Mouse (Mus musculus) macrophage (primary cell): ENCODE results near the gene Cpeb1. TPM values are rescaled to one million over a fixed set of nuclear protein-coding genes. Genes with fewer than 3 reads are reported as not detected.

Experiments used
- H3K27ac ChIP-seq: fragments of 350-480 bp; formaldehyde crosslinking; 2 replicates; pipeline ENCODE4 v1.9.0; 2021
- H3K36me3 ChIP-seq: fragments of 350-480 bp; formaldehyde crosslinking; 2 replicates; pipeline ENCODE4 v1.9.0; 2021; ENCODE audit errors: inconsistent target
- H3K4me3 ChIP-seq: fragments of 350-480 bp; formaldehyde crosslinking; 2 replicates; pipeline ENCODE4 v1.9.0; 2021; ENCODE audit errors: inconsistent target
- H3K79me2 ChIP-seq: fragments of 350-480 bp; formaldehyde crosslinking; 2 replicates; pipeline ENCODE4 v1.9.0; 2021; ENCODE audit errors: inconsistent target
- WGBS: methylation state at CpG from one replicate; pipeline ENCODE4 v1.1.7; 2026; ENCODE audit warnings: inconsistent platforms; ENCODE audit not compliant: missing documents; 5-methylcytosine and 5-hydroxymethylcytosine counted together
- polyA plus RNA-seq: library from polyadenylated mRNA; stranded (reverse); fragments of 250-400 nt; gene quantifications from 3 replicates; pipeline ENCODE4 v1.2.4, GENCODE M21; 2018; ENCODE audit warnings: inconsistent platforms

The Cpeb1 gene
- polyA plus RNA-seq, 1 experiment from 2014 or later: 11.7 TPM

DNA sequence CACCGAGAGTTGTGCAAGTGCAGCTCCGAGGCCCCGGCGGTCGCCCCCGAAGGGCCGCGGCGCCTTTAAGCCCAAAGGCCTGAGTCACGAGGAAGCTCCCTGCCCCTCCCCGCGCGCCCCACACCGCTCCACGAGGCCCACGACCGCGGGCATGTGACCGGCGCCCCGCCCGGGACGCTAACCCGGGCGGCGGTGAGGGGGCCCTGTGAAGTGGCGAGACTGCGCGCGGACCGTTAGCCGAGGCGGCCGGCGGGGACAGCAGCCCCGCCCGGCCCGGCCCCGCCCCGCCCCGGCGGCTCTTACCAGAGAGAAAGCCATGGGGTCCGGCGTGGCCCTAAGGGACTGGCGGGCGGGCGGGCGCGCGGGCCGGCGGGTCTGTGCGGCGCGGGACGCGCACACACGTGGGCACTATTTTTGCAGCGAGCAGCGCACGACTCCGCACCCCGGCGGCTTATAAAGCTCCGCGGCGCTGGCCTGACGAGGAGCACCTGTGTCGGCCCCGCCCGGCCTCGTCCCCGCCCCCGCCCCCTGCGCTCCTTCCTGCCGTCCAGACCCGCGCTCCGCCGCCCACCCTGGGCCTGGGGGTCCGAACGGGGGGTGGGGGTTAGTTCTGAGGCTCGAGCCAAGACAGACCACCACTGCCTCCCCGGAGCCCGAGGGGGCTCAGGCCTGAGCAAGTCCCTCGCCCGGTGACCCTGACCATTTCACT lies 780 bp downstream of the Cpeb1 start:
- H3K27ac ChIP-seq: no peak overlapping the region
- 2% methylated on average over 65 of the region's 87 CpGs for WGBS
- H3K4me3 ChIP-seq: no peak overlapping the region
- no peaks in the 10 kb centered on the region for H3K79me2 ChIP-seq
- no peaks in the 10 kb centered on the region for H3K36me3 ChIP-seq

DNA sequence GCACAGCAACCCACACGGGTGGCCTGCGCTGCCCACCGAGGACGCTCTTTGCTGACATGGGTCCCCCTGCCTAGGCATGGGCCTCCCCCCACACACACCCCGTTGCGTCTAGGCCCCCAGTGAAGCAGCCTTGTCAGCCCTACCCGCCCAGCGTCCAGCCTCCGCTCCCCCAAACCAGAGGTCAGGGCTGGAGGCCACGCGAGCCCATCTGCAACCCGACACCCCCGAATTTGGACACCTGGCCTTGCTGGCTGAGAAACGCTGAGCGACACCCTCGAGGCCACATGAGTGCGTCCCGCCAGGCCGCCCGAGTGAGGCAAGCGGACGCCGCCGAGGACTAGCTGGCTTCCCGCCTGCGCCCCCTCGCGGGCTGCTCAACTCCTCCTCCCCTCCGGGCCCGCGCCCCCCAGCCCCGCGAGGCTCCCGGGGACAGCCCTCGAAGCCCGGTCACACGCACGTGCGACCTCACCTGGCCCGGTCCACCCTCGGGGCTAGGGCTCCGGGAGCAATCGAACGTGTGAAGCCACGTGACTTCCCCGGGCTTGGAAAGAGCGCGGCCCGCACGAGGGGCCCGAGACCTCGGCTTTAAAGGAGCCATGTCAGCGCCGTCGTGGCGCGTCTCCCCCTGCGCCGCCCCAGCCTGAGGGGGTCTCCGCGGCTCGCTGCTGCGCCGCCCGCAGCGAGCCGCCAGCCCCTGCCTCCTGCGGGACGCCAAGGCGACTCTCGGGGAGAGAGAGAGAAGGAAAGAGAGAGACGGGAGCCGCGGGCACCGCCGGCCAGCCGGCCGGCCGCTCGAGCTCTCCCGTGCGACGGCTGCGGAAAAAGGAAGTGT lies 1.6 kb downstream of the Cpeb1 start:
- WGBS: 14% methylated on average over 81 of the region's 84 CpGs
- no peak overlapping the region for H3K4me3 ChIP-seq

DNA sequence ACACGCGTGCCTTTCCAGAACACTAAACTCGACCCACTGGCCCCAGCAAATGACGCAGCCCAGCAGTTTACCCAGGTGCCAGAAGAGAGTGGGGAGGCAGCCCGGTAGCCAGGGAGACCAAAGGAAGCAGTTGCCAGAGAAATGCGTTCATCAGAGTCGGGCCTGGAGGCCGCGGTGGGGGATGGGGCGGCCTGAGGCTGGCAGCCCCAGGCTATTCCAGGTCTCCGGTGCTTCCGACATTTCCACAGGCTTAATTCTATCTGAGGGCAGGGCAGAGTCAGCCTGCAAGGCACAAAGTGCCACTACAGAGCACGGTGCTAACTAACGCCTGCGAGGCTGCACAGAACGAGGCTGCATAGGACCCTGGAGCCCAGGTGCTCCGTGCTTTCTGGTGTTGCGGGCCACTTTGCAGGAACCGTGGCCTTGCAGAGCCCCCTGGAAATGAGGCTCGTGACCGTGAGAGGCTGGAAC lies 2.3 kb downstream of the Cpeb1 start:
- Histone ChIP-seq H3K4me3 (no peak overlapping the region), H3K36me3 (no peaks in the 10 kb centered on the region), H3K27ac (no peak overlapping the region), H3K79me2 (no peaks in the 10 kb centered on the region)
- WGBS: 6% methylated on average over 21 of the region's 21 CpGs

More for the DNA sequence above, 1.6 kb downstream of the Cpeb1 start:
- Histone ChIP-seq H3K79me2 (no peaks in the 10 kb centered on the region), H3K36me3 (no peaks in the 10 kb centered on the region), H3K27ac (no peak overlapping the region)

DNA sequence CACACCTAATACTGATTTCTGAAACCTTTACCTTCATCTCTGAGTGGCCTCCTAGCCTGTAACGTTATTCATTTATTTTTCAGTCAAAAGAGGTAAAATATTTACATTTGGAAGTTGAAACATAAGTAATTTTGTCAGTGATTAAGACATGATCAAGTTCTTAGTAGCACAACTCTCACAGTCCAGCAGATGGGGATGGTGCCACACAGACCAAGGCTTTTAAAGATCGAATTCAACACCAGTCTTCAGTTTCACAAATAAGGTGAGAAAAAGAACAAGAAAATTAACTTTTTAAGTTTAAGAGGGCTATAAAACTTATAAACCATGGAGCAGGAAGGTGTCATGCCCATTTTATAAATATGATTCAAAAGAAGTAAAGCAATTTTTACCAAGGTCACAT lies 56.3 kb downstream of the Cpeb1 start:
- WGBS: 36% methylated on average over 2 of the region's 2 CpGs
- no peak overlapping the region for H3K4me3 ChIP-seq
- H3K27ac ChIP-seq: no peak overlapping the region
- H3K79me2 ChIP-seq: no peaks in the 10 kb centered on the region
- no peaks in the 10 kb centered on the region for H3K36me3 ChIP-seq

DNA sequence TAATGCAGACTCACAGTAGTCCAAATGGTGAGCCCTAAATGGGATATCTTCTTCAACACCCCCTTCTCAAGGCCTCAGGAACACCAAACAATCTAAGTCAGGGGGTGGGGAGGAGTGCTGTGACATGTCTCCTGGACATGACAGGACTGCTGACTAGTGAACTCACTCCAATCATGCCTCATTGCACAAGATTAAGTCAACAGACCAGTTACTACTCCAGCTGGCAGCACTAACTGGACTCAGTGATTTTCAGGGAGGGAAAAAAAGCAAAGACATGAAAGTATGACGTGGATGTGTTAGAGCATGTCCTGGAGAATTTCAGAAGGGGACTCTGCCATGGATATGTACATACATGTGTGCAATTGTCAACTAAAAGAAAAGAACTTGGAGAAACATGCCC lies 75.9 kb downstream of the Cpeb1 start:
- H3K4me3 ChIP-seq: no peak overlapping the region
- WGBS: 87% methylated on average over 1 of the region's 1 CpGs
- H3K79me2 ChIP-seq: no peaks in the 10 kb centered on the region
- H3K27ac ChIP-seq: no peak overlapping the region
- no peaks in the 10 kb centered on the region for H3K36me3 ChIP-seq

DNA sequence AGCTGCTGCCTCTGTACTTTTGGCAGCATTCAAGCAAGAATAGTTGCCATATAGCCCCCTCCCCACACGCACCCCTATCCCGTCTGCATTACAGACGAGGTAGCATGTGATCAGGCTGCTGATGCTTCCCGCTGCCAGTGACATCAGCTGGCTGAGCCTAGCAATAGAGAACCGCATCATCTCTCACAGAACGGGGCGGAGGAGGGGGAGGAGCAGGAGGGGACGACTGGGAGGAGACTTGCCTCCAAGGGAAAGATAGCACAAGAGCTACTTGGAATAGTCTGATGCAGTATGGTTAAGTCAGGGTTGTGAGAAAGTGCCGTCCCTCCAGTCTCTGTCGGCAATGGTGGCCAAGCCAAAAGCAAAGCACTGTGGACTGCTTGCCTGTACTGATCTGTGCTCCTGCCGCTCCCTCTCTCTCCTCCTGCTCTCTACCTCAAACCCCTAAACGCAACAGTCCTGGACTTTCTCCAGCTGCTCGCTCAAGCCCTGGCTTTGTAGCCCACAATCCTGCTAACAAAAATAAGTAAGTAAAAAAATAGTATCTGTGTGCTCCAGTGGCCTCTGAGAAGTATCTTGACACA lies 82.8 kb downstream of the Cpeb1 start:
- Histone ChIP-seq H3K27ac (peak overlapping the region; percentile 51), H3K4me3 (peak overlapping the region; percentile 24; the same call in 1 of the 2 replicates), H3K79me2 (no peaks in the 10 kb centered on the region), H3K36me3 (no peaks in the 10 kb centered on the region)
- WGBS: 18% methylated on average over 13 of the region's 13 CpGs

DNA sequence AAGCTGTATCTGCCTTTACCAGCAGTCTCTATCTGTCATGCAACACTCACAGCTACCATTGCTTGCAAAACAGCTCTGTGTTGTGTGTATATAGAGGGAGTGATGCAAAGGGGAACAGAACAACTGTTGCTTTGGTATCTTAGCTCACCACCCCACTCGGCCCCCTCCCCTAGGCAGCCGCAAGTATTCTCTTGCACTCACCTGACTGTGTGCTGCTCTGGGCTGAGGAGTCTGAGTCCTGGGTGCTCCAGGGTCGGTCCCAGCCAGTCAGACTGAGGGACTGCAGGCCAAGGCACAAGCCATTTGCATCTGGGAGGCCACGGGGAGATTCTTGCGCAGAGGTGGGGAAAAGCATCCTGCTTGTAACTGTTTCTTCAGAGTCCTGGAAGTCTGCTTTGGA lies 83.5 kb downstream of the Cpeb1 start:
- WGBS: 54% methylated on average over 5 of the region's 5 CpGs
- H3K4me3 ChIP-seq: peak overlapping the region; percentile 24
- H3K79me2 ChIP-seq: no peaks in the 10 kb centered on the region

DNA sequence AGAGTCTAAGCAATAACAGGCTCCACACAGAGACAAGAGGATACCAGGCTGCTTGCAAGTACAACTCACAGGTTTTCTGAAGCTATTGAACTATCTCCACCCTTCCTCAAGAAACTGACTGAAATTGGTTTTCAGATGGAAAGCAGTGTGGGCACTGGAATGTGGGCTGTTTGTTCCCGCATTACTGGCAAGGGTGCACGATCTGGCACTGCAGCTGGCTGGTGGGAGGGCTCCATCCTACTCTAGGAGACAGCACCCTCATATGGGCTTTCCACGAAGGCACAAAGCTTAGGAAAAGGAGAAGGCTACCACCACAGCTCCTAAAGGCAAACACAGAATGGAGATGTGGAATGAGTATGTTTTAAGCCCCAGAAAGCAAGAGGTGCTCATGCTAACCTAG lies 85.5 kb downstream of the Cpeb1 start:
- WGBS: 86% methylated on average over 3 of the region's 3 CpGs
- Histone ChIP-seq H3K79me2 (no peaks in the 10 kb centered on the region), H3K36me3 (no peaks in the 10 kb centered on the region)

More for the DNA sequence above, 83.5 kb downstream of the Cpeb1 start:
- H3K36me3 ChIP-seq: no peaks in the 10 kb centered on the region
- peak overlapping the region; percentile 51 for H3K27ac ChIP-seq

DNA sequence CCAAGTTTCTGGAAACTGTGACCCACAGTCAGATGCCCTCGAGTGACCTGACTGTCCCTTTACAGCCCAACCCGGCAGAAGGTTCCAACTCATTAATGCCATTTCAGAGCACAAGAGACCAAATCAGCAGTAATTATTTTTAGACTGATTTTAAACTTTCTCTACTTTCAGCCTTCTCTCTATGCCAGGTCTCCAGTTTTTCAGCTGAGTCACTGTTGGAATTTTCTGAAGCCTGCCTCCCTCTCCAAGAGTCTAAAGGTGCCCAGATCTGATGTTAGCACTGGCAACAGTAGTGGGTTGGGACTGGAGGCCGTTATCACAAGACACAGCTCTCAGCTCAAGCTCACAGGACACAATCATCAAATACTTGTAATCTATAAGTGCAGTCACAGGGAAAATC lies 87.3 kb downstream of the Cpeb1 start:
- 90% methylated on average over 3 of the region's 3 CpGs for WGBS
- Histone ChIP-seq H3K79me2 (no peaks in the 10 kb centered on the region), H3K27ac (no peak overlapping the region), H3K4me3 (no peak overlapping the region), H3K36me3 (no peaks in the 10 kb centered on the region)

More for the DNA sequence above, 85.5 kb downstream of the Cpeb1 start:
- Histone ChIP-seq H3K27ac (no peak overlapping the region), H3K4me3 (no peak overlapping the region)

DNA sequence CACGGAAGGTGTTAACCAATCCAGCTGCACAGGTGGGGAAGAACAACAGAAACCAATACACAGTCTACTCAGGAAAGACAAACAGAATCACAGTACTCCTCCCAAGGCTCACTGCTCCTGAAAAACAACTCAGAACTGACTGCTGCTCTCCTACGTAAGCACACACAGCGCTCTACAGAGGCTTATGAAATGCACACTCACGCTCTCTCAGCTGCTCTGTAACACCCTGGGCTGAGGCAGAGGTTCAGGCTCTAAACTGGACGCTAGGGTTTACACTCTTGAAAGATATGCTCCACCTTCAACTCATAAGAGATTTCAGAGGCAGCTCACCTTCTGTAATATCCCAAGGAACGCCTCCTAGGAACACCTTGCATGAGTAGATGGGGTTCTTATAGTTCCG lies 98.3 kb downstream of the Cpeb1 start:
- WGBS: 93% methylated on average over 7 of the region's 7 CpGs
- no peaks in the 10 kb centered on the region for H3K79me2 ChIP-seq
- H3K4me3 ChIP-seq: no peak overlapping the region
- H3K36me3 ChIP-seq: no peaks in the 10 kb centered on the region
- H3K27ac ChIP-seq: no peak overlapping the region

DNA sequence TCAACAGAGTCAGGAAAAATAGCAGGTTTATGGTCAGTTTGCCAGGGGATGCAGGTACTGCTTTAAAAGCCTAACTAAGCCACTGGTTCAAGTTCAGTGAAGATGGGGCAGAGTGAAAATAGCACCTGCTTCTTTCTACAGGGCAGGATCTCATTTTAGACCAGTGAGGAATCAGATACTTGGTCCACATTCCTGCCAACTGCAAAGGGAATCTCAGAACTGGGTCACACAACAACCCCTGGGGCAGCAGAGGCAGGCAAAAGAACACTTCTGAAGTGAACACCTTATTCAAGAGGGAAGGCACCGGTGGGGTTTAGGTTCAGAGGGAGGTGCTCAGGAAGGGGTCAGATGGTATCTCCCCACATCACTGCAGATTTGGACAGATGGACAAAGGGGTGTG lies 98.9 kb downstream of the Cpeb1 start:
- Histone ChIP-seq H3K4me3 (no peak overlapping the region), H3K36me3 (no peaks in the 10 kb centered on the region), H3K79me2 (no peaks in the 10 kb centered on the region), H3K27ac (no peak overlapping the region)
- 75% methylated on average over 1 of the region's 1 CpGs for WGBS

DNA sequence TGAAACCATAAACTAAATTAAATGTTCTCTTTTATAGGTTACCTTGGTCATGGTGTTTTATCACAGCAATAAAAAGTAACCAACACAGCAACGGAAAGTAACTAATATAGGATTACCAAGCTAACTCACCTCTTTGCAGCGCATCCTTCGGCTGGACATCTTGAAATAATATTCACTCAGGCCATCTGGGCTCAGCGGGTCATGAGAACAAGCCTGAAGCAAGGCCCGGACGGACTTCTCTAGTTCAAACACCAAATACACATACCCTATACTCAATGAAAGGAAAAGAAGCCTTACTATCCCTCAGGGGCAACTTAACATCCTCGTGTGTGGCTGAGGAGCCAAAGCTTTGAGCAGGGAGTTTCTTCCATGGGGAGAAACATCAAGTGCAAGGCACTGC lies 99.5 kb downstream of the Cpeb1 start:
- Histone ChIP-seq H3K4me3 (no peak overlapping the region), H3K79me2 (no peaks in the 10 kb centered on the region), H3K27ac (no peak overlapping the region), H3K36me3 (no peaks in the 10 kb centered on the region)
- 89% methylated on average over 7 of the region's 7 CpGs for WGBS

DNA sequence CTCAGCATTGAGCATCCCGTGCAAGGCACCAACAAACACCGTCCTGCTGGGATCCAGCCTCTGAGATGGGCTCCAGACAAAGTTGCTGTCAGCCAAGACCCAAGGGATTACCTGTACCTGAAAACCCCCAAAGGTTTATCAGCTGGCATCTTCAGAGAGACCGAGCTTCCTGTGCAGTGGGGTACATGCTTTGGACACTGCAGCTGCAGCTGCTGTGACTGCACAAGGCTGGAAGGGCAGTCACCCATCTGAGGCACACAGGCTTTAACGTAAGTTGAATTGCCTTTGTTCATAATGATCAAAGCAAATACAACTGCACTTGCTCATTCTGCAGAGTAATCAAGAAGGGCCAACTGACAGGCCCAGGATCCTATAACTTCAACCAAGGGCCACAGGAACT lies 103.4 kb downstream of the Cpeb1 start:
- Histone ChIP-seq H3K27ac (no peak overlapping the region), H3K36me3 (no peaks in the 10 kb centered on the region), H3K4me3 (no peak overlapping the region), H3K79me2 (no peaks in the 10 kb centered on the region)
- WGBS: 93% methylated on average over 4 of the region's 4 CpGs

DNA sequence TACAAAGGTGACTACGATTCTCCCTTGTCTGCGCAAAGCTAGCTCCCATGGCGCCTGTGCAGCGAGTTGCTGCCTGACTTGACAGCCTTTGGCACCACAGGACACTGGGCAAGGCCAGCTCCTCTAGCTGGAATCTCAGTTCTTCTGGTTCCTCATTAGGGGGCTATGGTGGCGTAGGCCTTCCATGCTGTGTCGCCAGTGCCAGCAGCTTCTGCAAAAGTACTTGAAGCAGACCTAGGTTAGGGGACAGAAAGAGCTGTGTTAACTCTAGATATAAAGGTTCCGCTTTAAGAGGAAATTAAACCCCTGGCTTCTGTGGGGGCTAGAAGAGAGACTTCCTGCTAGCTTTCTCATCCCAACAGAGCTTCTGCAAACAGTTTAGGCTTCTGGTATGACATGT lies 107.1 kb downstream of the Cpeb1 start:
- Histone ChIP-seq H3K4me3 (no peak overlapping the region), H3K36me3 (no peaks in the 10 kb centered on the region; the same call in 1 of the 2 replicates), H3K79me2 (peaks cover 16% of the 10 kb centered on the region), H3K27ac (peak overlapping the region; percentile 34)
- 44% methylated on average over 7 of the region's 7 CpGs for WGBS
